Mouse (Mus musculus) erythroblast, embryonic 14.5 days (primary cell): Measurements from ENCODE around the gene Slc2a4. TPM values are rescaled to one million over a fixed set of nuclear protein-coding genes. Genes with fewer than 3 reads are reported as not detected.

ENCODE experiments used
- H3K27me3 ChIP-seq: 2 replicates; pipeline ENCODE4 v1.6.1; 2012; ENCODE audit warnings: inconsistent platforms; ENCODE audit not compliant: control insufficient read depth
- H3K36me3 ChIP-seq: 2 replicates; pipeline ENCODE4 v1.6.1; 2012; ENCODE audit warnings: mild to moderate bottlenecking, inconsistent platforms; ENCODE audit not compliant: control insufficient read depth
- H3K4me1 ChIP-seq: 2 replicates; pipeline ENCODE4 v1.6.1; 2012; ENCODE audit warnings: inconsistent platforms; ENCODE audit not compliant: control insufficient read depth
- H3K4me3 ChIP-seq: replicated peaks from 2 replicates; pipeline ENCODE3; 2012; ENCODE audit warnings: moderate library complexity, mild to moderate bottlenecking, inconsistent platforms
- H3K9me3 ChIP-seq: 2 replicates; pipeline ENCODE4 v1.6.1; 2012; ENCODE audit warnings: low read length, inconsistent platforms, mixed read lengths; ENCODE audit not compliant: control insufficient read depth
- GATA1 ChIP-seq: IDR thresholded peaks from 2 replicates; pipeline ENCODE4 v1.6.1; 2012; ENCODE audit warnings: low read length, inconsistent platforms, mixed read lengths
- TAL1 ChIP-seq: IDR thresholded peaks from 3 replicates; pipeline ENCODE4 v1.6.1; 2012; ENCODE audit warnings: low read length, inconsistent platforms, mixed read lengths
- polyA plus RNA-seq: library from polyadenylated mRNA; stranded (reverse); fragments of >175 nt; gene quantifications from 2 replicates; pipeline ENCODE4 v1.2.3, GENCODE M21; 2012

The Slc2a4 gene
- 6.0 and 7.7 TPM in 2 replicates for polyA plus RNA-seq

DNA sequence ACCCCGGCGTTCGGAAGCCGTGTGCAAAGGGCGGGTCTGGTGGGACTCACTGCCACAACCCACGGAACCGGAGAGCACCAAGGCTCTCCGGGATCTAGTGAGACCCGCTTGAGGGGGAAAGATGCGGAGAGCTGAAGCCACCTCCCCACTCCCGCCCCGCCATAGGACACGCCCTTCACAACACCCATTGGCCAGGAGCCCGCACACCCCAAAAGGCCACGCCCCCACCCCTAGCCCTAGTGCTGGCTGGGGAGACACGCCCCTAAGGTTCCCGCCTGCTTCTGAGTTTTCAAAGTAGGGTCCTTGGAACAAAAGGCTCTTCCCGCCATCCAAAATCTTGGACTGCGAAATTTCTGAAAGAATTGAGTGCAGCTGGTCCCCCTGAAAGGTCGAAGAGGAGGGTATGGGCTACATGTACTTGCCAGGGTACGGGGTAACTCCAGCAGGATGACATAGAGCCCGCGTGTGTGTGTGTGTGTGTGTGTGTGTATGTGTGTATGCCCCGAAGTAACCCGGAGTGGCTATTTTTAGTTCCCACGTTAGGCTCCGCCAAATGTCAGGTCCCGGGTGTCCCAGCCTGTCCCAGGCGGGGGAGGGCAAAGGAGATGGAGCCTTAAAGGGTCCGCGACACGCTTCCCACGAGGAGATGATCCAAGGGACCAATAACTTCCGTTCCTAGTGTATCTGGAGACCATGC lies at the start of gene Slc2a4:
Gene Slc2a4 (minus strand): TSS at position 123 of the 697 bp plus-strand sequence.
- Histone ChIP-seq H3K27me3 (peaks cover 41% of the 10 kb centered on the region), H3K4me1 (peaks cover 59% of the 10 kb centered on the region), H3K4me3 (peak within 1 kb of the TSS; percentile 86), H3K9me3 (no peaks in the 10 kb centered on the region), H3K36me3 (peaks cover 44% of the 10 kb centered on the region)
- TF ChIP-seq GATA1 (no peak), TAL1 (no peak)

- TF ChIP-seq GATA1 (no peak), TAL1 (no peak)
- peaks cover 75% of the 10 kb centered on the region for H3K4me1 ChIP-seq
- peak overlapping the region; percentile 85 for H3K4me3 ChIP-seq
- peaks cover 60% of the 10 kb centered on the region for H3K36me3 ChIP-seq
- H3K9me3 ChIP-seq: no peaks in the 10 kb centered on the region
- H3K27me3 ChIP-seq: no peaks in the 10 kb centered on the region
Observed at GRCm38 (mm10) chr11:69997070-69997509, 49.1 kb upstream of the Slc2a4 start.

DNA sequence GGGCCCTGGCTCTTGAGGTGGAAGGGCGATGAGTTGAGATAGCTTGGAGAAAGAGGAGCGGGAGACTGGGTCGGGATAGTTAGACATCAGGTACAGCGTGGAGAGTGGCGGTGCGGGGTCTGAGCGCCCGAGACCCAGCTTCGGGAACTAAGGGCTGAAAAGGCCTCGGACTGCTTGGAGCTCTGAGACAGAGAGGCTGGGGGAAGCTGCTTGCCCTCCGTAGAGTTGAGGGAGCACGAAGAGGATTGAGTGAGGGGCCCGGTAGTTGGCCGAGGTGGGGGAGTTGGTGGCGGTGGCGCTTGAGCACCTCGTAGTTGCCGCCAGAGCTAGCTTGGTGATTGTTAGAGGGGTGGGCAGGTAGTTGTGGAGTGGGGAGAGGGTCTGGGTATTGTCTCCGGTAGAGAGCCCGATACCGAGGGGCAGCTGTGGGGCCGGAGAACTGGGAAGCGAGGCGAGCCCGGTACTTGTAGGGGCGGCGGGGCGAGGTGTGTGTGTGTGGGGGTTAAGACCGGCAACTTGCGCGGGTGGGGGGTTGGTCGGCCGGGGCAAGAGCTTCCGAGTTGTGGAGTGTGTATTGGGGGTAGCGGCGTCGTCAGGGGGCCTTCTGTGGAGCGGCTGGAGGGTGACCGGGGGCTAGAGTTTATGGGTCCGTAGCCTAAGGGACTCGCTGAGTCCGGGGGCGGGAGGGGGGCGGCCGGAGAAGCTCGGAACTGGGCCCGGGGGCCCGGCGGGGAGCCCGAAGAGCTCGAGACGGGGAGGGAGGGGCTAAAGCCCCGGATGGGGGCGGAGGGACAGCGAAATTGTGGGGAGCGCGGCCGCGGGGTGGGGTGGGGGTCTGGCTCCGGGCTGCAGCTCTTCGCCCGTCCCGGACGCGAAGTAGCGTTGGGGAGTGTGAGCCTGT lies 48.4 kb upstream of the Slc2a4 start:
- Histone ChIP-seq H3K36me3 (peaks cover 59% of the 10 kb centered on the region), H3K4me1 (peaks cover 71% of the 10 kb centered on the region), H3K27me3 (no peaks in the 10 kb centered on the region), H3K9me3 (no peaks in the 10 kb centered on the region), H3K4me3 (peak overlapping the region; percentile 85)
- TF ChIP-seq TAL1 (no peak), GATA1 (no peak)

GRCm38 (mm10) chr11:69995391-69995960 lies 47.5 kb upstream of the Slc2a4 start, which contains the start of gene Phf23:
Gene Phf23 (plus strand): TSS chr11:69995777.
- H3K4me1 ChIP-seq: peaks cover 70% of the 10 kb centered on the region
- TF ChIP-seq GATA1: no peak
- no peak for TF ChIP-seq TAL1
- H3K36me3 ChIP-seq: peaks cover 59% of the 10 kb centered on the region
- H3K9me3 ChIP-seq: no peaks in the 10 kb centered on the region
- H3K27me3 ChIP-seq: no peaks in the 10 kb centered on the region
- peak within 1 kb of the TSS; percentile 85 for H3K4me3 ChIP-seq

DNA sequence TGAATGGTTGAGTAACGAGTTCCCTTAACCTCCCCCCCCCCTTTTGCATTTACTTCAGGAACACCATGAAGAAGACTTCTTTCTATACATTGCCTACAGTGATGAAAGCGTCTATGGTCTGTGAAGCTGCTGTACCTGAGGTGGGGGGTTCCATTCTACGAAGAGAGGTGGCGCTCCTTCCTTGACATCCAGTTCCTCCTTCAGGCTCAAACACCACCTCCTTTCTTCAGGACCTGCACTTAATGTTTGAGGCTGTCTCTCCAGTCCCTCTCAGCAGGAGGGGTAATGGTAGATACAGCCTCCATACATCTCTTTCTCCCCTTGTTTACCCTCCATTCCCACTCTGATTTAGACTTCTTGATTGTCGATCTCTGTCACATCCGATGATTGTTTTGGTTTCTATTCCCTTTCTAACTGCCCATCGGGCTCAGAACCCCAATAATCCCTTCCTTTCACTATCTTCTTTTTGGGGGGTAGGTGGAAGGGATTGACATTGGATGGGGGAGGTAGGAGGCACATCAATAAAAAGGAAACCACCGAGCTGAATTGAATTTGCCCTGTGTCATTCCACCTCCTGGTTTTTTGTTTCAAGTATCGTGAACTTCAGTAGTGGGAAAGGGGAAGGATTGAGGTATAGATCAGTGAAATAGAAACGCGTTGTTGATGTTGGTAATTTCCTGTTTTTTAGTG lies 46.6 kb upstream of the Slc2a4 start:
- no peak for TF ChIP-seq GATA1
- TF ChIP-seq TAL1: no peak
- Histone ChIP-seq H3K9me3 (no peaks in the 10 kb centered on the region), H3K4me1 (peaks cover 69% of the 10 kb centered on the region), H3K36me3 (peaks cover 57% of the 10 kb centered on the region), H3K4me3 (peak overlapping the region; percentile 85), H3K27me3 (no peaks in the 10 kb centered on the region)

DNA sequence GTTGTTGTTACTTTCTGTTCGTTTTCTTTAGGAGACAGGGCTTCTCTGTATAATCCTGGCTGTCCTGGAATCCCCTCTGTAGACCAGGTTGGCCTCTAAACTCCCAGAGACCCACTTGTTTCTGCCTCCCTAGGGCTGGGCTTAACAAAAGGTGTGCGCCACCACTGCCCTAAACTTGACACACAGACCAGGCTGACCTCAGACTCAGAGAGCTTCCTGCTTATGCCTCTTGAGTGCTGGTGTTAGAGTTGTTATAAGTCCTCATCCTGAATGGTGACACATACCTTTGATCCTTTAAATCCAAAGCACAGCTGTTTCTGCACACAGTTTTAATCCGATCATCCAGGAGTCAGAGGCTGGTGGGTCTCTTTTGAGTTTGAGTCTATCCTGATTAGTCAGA lies 44.9 kb upstream of the Slc2a4 start:
- TF ChIP-seq GATA1: no peak
- TF ChIP-seq TAL1: no peak
- Histone ChIP-seq H3K27me3 (no peaks in the 10 kb centered on the region), H3K4me3 (peak overlapping the region; percentile 86), H3K9me3 (no peaks in the 10 kb centered on the region), H3K4me1 (peaks cover 54% of the 10 kb centered on the region), H3K36me3 (peaks cover 57% of the 10 kb centered on the region)

GRCm38 (mm10) chr11:69992396-69992795 lies 44.4 kb upstream of the Slc2a4 start:
- TF ChIP-seq GATA1: no peak
- no peak for TF ChIP-seq TAL1
- Histone ChIP-seq H3K36me3 (peaks cover 58% of the 10 kb centered on the region), H3K9me3 (no peaks in the 10 kb centered on the region)

DNA sequence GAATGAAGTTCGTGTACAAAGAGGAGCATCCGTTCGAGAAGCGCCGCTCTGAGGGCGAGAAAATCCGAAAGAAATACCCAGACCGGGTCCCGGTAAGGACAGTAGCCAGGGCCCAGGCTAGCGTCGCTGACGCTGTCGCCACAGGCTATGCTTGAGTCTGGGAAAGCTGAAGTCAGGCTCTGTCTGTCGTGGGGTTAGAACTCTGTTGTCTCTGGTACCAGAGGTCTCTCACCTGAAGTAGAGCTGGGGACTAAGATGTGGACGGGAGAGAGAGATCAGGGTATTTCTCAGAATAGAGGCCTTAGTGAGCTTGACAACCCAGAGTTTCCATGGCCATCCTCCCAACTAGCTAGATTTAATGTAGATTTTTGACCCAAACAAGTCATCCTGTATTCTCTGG lies 43.7 kb upstream of the Slc2a4 start:
- Histone ChIP-seq H3K36me3 (peaks cover 64% of the 10 kb centered on the region), H3K4me1 (peaks cover 42% of the 10 kb centered on the region), H3K4me3 (peak overlapping the region; percentile 86), H3K27me3 (no peaks in the 10 kb centered on the region), H3K9me3 (no peaks in the 10 kb centered on the region)
- TF ChIP-seq GATA1 (no peak), TAL1 (no peak)

More at GRCm38 (mm10) chr11:69992396-69992795, 44.4 kb upstream of the Slc2a4 start:
- peak overlapping the region; percentile 86 for H3K4me3 ChIP-seq
- H3K27me3 ChIP-seq: no peaks in the 10 kb centered on the region
- peaks cover 48% of the 10 kb centered on the region for H3K4me1 ChIP-seq
